Mouse (Mus musculus) embryonic facial prominence, embryonic 11.5 days (tissue): ENCODE data around the gene Map3k13. TPM values are rescaled to one million over a fixed set of nuclear protein-coding genes. Genes with fewer than 3 reads are reported as not detected.
"Not testable (repeated sequence)": the region's sequence is repeated elsewhere in the genome, so short reads cannot be mapped to it uniquely, and the experiment has no call there.

ENCODE experiments used
- ATAC-seq: fragments of 200-750 bp; cut with Nextera tagmentation; replicated peaks from 2 replicates; pipeline ENCODE4 v1.8.0; 2017; ENCODE audit warnings: low read depth; ENCODE audit not compliant: insufficient number of reproducible peaks, low FRiP score, low TSS enrichment
- DNase-seq: peaks from one replicate; pipeline ENCODE4 v3.0.0-alpha.2; 2015; ENCODE audit warnings: low spot score
- H3K27ac ChIP-seq: fragments of 300-500 bp; sonication (generic); replicated peaks from 2 replicates; pipeline ENCODE4 v1.5.1; 2014; ENCODE audit warnings: mild to moderate bottlenecking, low read depth, low read length, control low read depth
- H3K27me3 ChIP-seq: fragments of 300-500 bp; sonication (generic); 2 replicates; pipeline ENCODE4 v1.6.1; 2014; ENCODE audit warnings: mild to moderate bottlenecking, low read length, moderate library complexity, mixed read lengths; ENCODE audit not compliant: control insufficient read depth, insufficient read depth
- H3K36me3 ChIP-seq: fragments of 300-500 bp; sonication (generic); replicated peaks from 2 replicates; pipeline ENCODE4 v1.6.1; 2014; ENCODE audit warnings: low read depth, mild to moderate bottlenecking, low read length, moderate library complexity, mixed read lengths; ENCODE audit not compliant: control insufficient read depth, insufficient read depth
- H3K4me1 ChIP-seq: fragments of 300-500 bp; sonication (generic); 2 replicates; pipeline ENCODE4 v1.6.1; 2014; ENCODE audit warnings: low read length, mixed read lengths; ENCODE audit not compliant: control insufficient read depth, insufficient read depth
- H3K4me2 ChIP-seq: fragments of 300-500 bp; sonication (generic); 2 replicates; pipeline ENCODE4 v1.6.1; 2014; ENCODE audit warnings: low read depth, mild to moderate bottlenecking, control low read depth, low read length, moderate library complexity
- H3K4me3 ChIP-seq: fragments of 300-500 bp; sonication (generic); 2 replicates; pipeline ENCODE4 v1.5.1; 2014; ENCODE audit warnings: low read depth, low read length, control low read depth
- H3K9ac ChIP-seq: fragments of 300-500 bp; sonication (generic); replicated peaks from 2 replicates; pipeline ENCODE4 v1.6.1; 2014; ENCODE audit warnings: mild to moderate bottlenecking, control low read depth, low read length
- H3K9me3 ChIP-seq: fragments of 300-500 bp; sonication (generic); replicated peaks from 2 replicates; pipeline ENCODE4 v1.6.1; 2016; ENCODE audit warnings: mild to moderate bottlenecking, low read length, inconsistent platforms, mixed read lengths; ENCODE audit not compliant: control insufficient read depth
- WGBS: fragments of 180-500 bp; shearing (Covaris S2); extraction: QIAGEN DNeasy Blood & Tissue Kit; methylation state at CpG from one replicate; pipeline ENCODE4 v1.1.7; 2014; 5-methylcytosine and 5-hydroxymethylcytosine counted together
- polyA plus RNA-seq: library from polyadenylated mRNA; unstranded; fragments of >200 nt; fragmentation: Nextera tagmentation; extraction: Ambion mirVana; gene quantifications from 2 replicates; pipeline ENCODE4 v1.2.1, GENCODE M21; 2014

The Map3k13 gene
- polyA plus RNA-seq, 1 experiment from 2014 or later = 1.4 TPM

DNA sequence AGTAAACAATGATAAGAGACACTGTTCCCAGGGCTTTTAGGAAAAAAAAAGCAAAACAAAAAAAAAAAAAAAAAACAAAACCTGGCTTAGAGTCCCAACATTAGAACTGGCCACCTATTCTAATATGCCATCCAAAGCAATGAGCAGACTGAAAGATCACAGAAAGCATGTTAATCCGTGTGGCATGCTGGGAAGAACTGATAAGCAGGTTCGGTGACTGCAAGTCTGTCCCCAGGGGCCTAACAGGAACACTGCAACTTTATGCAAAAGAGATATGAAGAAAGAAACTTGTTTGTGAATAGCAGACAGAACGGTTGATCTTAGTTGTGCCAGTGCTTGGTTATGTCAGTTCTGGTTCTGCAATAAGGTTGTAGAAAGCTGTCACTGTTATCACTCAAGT, 2.4 kb upstream of the Map3k13 start:
- Histone ChIP-seq H3K4me1 (no peaks in the 10 kb centered on the region), H3K27ac (no peak overlapping the region), H3K4me2 (no peak overlapping the region), H3K27me3 (no peaks in the 10 kb centered on the region), H3K9ac (no peak overlapping the region), H3K4me3 (no peak overlapping the region), H3K36me3 (no peaks in the 10 kb centered on the region), H3K9me3 (no peaks in the 10 kb centered on the region)
- WGBS = 61% methylated on average over 3 of the region's 3 CpGs
- DNase-seq (no peak), ATAC-seq (no peak)

DNA sequence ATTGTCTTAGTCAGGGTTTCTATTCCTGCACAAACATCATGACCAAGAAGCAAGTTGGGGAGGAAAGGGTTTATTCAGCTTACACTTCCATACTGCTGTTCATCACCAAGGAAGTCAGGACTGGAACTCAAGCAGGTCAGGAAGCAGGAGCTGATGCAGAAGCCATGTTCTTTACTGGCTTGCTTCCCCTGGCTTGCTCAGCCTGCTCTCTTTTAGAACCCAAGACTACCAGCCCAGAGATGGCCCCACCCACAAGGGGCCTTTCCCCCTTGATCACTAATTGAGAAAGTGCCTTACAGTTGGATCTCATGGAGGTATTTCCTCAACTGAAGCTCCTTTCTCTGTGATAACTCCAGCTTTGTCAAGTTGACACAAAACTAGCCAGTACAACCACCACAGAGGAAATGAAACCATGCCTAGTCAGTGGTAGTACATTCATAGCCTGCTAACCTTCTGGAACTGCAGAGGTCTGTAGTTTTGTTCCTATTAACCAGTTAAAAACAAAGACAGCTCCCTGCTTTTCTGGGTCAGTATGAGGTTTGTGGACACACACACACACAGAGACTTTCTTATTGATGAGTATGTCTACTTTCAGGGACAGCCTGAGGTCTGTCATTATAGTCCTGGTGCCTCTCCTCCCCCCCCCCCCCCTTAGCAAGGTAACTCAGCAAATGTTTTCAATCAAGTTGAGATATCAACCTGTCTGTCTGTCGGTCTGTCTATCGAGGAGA, 901 bp upstream of the Map3k13 start:
- H3K4me3 ChIP-seq = peak overlapping the region; percentile 81
- H3K27ac ChIP-seq, H3K36me3 ChIP-seq, H3K9me3 ChIP-seq, ATAC-seq, DNase-seq, H3K27me3 ChIP-seq, H3K4me1 ChIP-seq: not testable (repeated sequence)
- H3K4me2 ChIP-seq = peak overlapping the region; percentile 84
- peak overlapping the region; percentile 73 for H3K9ac ChIP-seq
- 34% methylated on average over 2 of the region's 2 CpGs for WGBS

DNA sequence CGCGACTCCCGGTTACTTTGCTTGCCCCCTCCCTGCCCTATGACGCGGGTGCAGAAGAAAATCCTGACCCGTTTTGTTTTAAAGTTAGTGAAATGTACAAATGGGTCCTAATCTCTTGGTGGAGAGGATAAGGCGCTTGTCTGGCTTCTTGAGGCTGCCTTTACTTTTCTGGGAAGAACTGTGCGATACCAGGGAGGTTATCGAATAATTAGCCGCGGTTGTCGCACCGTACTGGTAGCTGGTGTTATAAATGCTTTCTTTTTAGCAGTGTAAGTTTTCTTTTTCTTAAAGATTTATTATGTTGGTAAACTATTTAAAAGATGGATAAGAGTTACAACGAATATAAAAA, 525 bp downstream of the Map3k13 start:
- Histone ChIP-seq H3K4me1 (no peaks in the 10 kb centered on the region), H3K36me3 (no peaks in the 10 kb centered on the region; the same call in 1 of the 2 replicates), H3K4me2 (peak overlapping the region; percentile 84), H3K9ac (peak overlapping the region; percentile 73), H3K27ac (no peak overlapping the region), H3K27me3 (no peaks in the 10 kb centered on the region), H3K9me3 (no peaks in the 10 kb centered on the region), H3K4me3 (peak overlapping the region; percentile 81)
- ATAC-seq = no peak
- DNase-seq = no peak
- 2% methylated on average over 14 of the region's 14 CpGs for WGBS

DNA sequence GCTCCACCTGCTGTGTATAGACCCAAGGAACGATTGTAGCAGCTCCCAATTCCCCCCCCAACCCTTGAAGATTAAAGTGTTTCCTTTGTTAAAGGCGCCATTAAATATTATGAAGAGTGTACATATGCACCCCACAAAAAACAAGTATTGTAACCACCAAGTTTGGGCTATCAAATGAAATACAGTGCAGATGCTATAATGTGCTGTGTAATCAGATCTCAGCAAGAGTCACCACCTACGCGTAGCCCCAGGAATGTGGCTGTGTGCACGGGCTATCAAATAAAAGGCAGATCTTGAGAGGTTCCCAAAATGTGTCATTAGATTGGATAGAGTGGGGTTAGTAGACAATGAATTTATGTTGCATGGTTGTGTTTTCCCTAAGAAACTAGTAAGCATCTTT, 925 bp downstream of the Map3k13 start:
- 29% methylated on average over 5 of the region's 5 CpGs for WGBS
- Histone ChIP-seq H3K36me3 (no peaks in the 10 kb centered on the region; the same call in 1 of the 2 replicates), H3K4me2 (peak overlapping the region; percentile 84), H3K9me3 (no peaks in the 10 kb centered on the region), H3K9ac (no peak overlapping the region), H3K27me3 (no peaks in the 10 kb centered on the region), H3K4me3 (peak overlapping the region; percentile 81), H3K4me1 (no peaks in the 10 kb centered on the region), H3K27ac (no peak overlapping the region)
- ATAC-seq (no peak), DNase-seq (no peak)

GRCm38 (mm10) chr16:21804258-21804657, 10.1 kb downstream of the Map3k13 start:
- no peak for ATAC-seq
- DNase-seq = no peak
- no peak overlapping the region for H3K27ac ChIP-seq
- no peaks in the 10 kb centered on the region for H3K27me3 ChIP-seq
- H3K36me3 ChIP-seq = no peaks in the 10 kb centered on the region; the same call in 1 of the 2 replicates
- 100% methylated on average over 1 of the region's 1 CpGs for WGBS
- no peaks in the 10 kb centered on the region for H3K9me3 ChIP-seq
- no peak overlapping the region for H3K4me3 ChIP-seq
- H3K9ac ChIP-seq = no peak overlapping the region
- no peak overlapping the region for H3K4me2 ChIP-seq
- H3K4me1 ChIP-seq = no peaks in the 10 kb centered on the region

- no peak overlapping the region for H3K9ac ChIP-seq
- ATAC-seq (no peak), DNase-seq (no peak)
- no peaks in the 10 kb centered on the region for H3K27me3 ChIP-seq
- no peaks in the 10 kb centered on the region for H3K9me3 ChIP-seq
- 80% methylated on average over 1 of the region's 1 CpGs for WGBS
- H3K4me3 ChIP-seq = no peak overlapping the region
- no peak overlapping the region for H3K27ac ChIP-seq
- H3K36me3 ChIP-seq = no peaks in the 10 kb centered on the region; the same call in 1 of the 2 replicates
- H3K4me1 ChIP-seq = no peaks in the 10 kb centered on the region
- no peak overlapping the region for H3K4me2 ChIP-seq
Observed at GRCm38 (mm10) chr16:21806892-21807291, 12.7 kb downstream of the Map3k13 start.

DNA sequence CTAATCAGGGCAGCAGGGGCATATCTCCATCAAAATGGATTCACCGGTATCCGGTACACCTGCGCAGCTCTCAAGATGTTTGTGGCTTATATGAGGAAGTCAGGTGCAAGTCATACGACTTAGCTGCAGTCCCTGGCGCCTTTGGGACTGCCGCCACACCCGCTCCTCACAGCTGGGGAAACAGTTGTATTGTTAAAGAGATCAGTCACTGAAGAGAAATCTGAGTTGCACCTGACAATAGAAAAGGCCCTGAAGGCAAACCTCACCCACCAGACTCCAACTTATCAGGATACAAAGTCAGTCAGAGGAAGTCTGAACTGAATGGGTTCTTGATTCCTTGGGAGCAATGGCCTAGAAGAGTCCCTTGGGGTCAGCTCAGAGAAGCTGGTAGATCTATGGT, 13.6 kb downstream of the Map3k13 start:
- H3K4me3 ChIP-seq, H3K27ac ChIP-seq, ATAC-seq, H3K4me1 ChIP-seq, H3K27me3 ChIP-seq, DNase-seq, H3K4me2 ChIP-seq, H3K36me3 ChIP-seq, H3K9ac ChIP-seq, H3K9me3 ChIP-seq: not testable (repeated sequence)
- WGBS = 85% methylated on average over 7 of the region's 7 CpGs

GRCm38 (mm10) chr16:21813164-21813834, 19.2 kb downstream of the Map3k13 start:
- no peak overlapping the region for H3K4me3 ChIP-seq
- H3K27me3 ChIP-seq = no peaks in the 10 kb centered on the region
- H3K27ac ChIP-seq = no peak overlapping the region
- H3K4me2 ChIP-seq = no peak overlapping the region
- H3K36me3 ChIP-seq = no peaks in the 10 kb centered on the region; the same call in 1 of the 2 replicates
- no peaks in the 10 kb centered on the region for H3K9me3 ChIP-seq
- no peaks in the 10 kb centered on the region for H3K4me1 ChIP-seq
- DNase-seq (no peak), ATAC-seq (no peak)
- 74% methylated on average over 6 of the region's 6 CpGs for WGBS
- no peak overlapping the region for H3K9ac ChIP-seq
